In genomic region chr11:117398191-117398590, GRCm38 (mm10) we compare ENCODE assay signal across 16 mouse cellular contexts.
DNase-seq lines count a peak whose midpoint lies in the region; ATAC-seq and TF ChIP-seq lines count a peak whose summit lies in the region.
"Had no signal": no experiment of that assay in that cellular context is flagged by ENCODE, and none has a peak within 500 bp of the region (broad histone marks: within the 10 kb centered on the region; RNA-seq: fewer than 3 reads in every experiment).

No protein-coding gene starts in this region.

- H3K4me3 ChIP-seq in hindbrain, embryonic 10.5 days, result no peak overlapping the region
- no peak overlapping the region for H3K4me3 ChIP-seq in hindbrain, postnatal 0 days (ENCODE audit: low read length)
- no peak overlapping the region for H3K4me3 ChIP-seq in midbrain, embryonic 15.5 days
- H3K4me3 ChIP-seq in midbrain, embryonic 11.5 days (ENCODE audit: low read depth, low read length), result no peak overlapping the region
- H3K4me3 ChIP-seq in intestine, postnatal 0 days (ENCODE audit: low read depth, low read length), result no peak overlapping the region
- H3K4me3 ChIP-seq in kidney, embryonic 16.5 days (ENCODE audit: low read length), result no peak overlapping the region
- H3K4me3 ChIP-seq: embryonic facial prominence, embryonic 15.5 days; erythroblast, embryonic 14.5 days; forebrain, embryonic 15.5 days; heart, embryonic 10.5 days; hindbrain, embryonic 15.5 days had no signal

- ATAC-seq in hindbrain, postnatal 0 days, result no peak
- ATAC-seq in midbrain, embryonic 15.5 days (replicated peaks), result no peak
- no peak for ATAC-seq in midbrain, embryonic 11.5 days (ENCODE audit: low FRiP score)
- peak; percentile 49 for ATAC-seq in intestine, postnatal 0 days
- no peak for ATAC-seq in kidney, embryonic 16.5 days (ENCODE audit: low FRiP score, low TSS enrichment)
- ATAC-seq: forebrain, embryonic 15.5 days; Patski had no signal

- peaks cover 10% of the 10 kb centered on the region; the same call in 1 of the 2 replicates for H3K9me3 ChIP-seq in hindbrain, embryonic 10.5 days
- no peaks in the 10 kb centered on the region for H3K9me3 ChIP-seq in hindbrain, postnatal 0 days (ENCODE audit: low read length)
- H3K9me3 ChIP-seq in midbrain, embryonic 15.5 days, result no peaks in the 10 kb centered on the region
- no peaks in the 10 kb centered on the region; the same call in 1 of the 2 replicates for H3K9me3 ChIP-seq in midbrain, embryonic 11.5 days (ENCODE audit: control insufficient read depth, low read length)
- no peaks in the 10 kb centered on the region for H3K9me3 ChIP-seq in intestine, postnatal 0 days (ENCODE audit: control insufficient read depth)
- H3K9me3 ChIP-seq in kidney, embryonic 16.5 days (ENCODE audit: low read length), result no peaks in the 10 kb centered on the region
- H3K9me3 ChIP-seq: embryonic facial prominence, embryonic 15.5 days; forebrain, embryonic 15.5 days; hindbrain, embryonic 15.5 days had no signal

- peaks cover 55% of the 10 kb centered on the region for H3K4me1 ChIP-seq in hindbrain, embryonic 10.5 days (replicated peaks)
- H3K4me1 ChIP-seq in hindbrain, postnatal 0 days (ENCODE audit: insufficient read depth, low read length), result peaks cover 16% of the 10 kb centered on the region
- H3K4me1 ChIP-seq in midbrain, embryonic 15.5 days, result peaks cover 30% of the 10 kb centered on the region
- H3K4me1 ChIP-seq in midbrain, embryonic 11.5 days (ENCODE audit: control insufficient read depth, insufficient read depth, low read length), result peaks cover 19% of the 10 kb centered on the region
- 0 out of 2 replicates have a peak, but pooled peaks cover 2% of the 10 kb centered on the region for H3K4me1 ChIP-seq in intestine, postnatal 0 days (replicated peaks; ENCODE audit: control insufficient read depth, insufficient read depth, low read length)
- H3K4me1 ChIP-seq in kidney, embryonic 16.5 days (ENCODE audit: insufficient read depth, low read length), result peaks cover 19% of the 10 kb centered on the region

- peaks cover 77% of the 10 kb centered on the region for H3K27me3 ChIP-seq in hindbrain, embryonic 10.5 days (ENCODE audit: insufficient read depth, poor library complexity, severe bottlenecking)
- no peaks in the 10 kb centered on the region for H3K27me3 ChIP-seq in hindbrain, postnatal 0 days (ENCODE audit: insufficient read depth, low read length)
- no peaks in the 10 kb centered on the region for H3K27me3 ChIP-seq in midbrain, embryonic 15.5 days (replicated peaks)
- no peaks in the 10 kb centered on the region; the same call in 1 of the 2 replicates for H3K27me3 ChIP-seq in midbrain, embryonic 11.5 days (ENCODE audit: control insufficient read depth, insufficient read depth, low read length)
- peaks cover 43% of the 10 kb centered on the region for H3K27me3 ChIP-seq in intestine, postnatal 0 days (replicated peaks; ENCODE audit: control insufficient read depth, insufficient read depth, low read length)
- peaks cover 45% of the 10 kb centered on the region for H3K27me3 ChIP-seq in kidney, embryonic 16.5 days (ENCODE audit: insufficient read depth, low read length)
- H3K27me3 ChIP-seq: forebrain, embryonic 15.5 days; hindbrain, embryonic 15.5 days; Patski had no signal

- peak overlapping the region; percentile 56; the same call in 1 of the 2 replicates for H3K27ac ChIP-seq in hindbrain, embryonic 10.5 days
- no peak overlapping the region for H3K27ac ChIP-seq in hindbrain, postnatal 0 days
- H3K27ac ChIP-seq in midbrain, embryonic 15.5 days, result no peak overlapping the region
- no peak overlapping the region for H3K27ac ChIP-seq in midbrain, embryonic 11.5 days (ENCODE audit: low read depth, low read length)
- no peak overlapping the region for H3K27ac ChIP-seq in intestine, postnatal 0 days (ENCODE audit: low read depth, low read length)
- no peak overlapping the region for H3K27ac ChIP-seq in kidney, embryonic 16.5 days (ENCODE audit: low read length)
- H3K27ac ChIP-seq: embryonic facial prominence, embryonic 15.5 days; forebrain, embryonic 15.5 days; heart, embryonic 10.5 days; hindbrain, embryonic 15.5 days had no signal

- 50% methylated on average over 7 of the region's 7 CpGs for WGBS in hindbrain, embryonic 10.5 days
- 46% methylated on average over 7 of the region's 7 CpGs for WGBS in hindbrain, postnatal 0 days
- 57% methylated on average over 7 of the region's 7 CpGs for WGBS in midbrain, embryonic 15.5 days
- WGBS in midbrain, embryonic 11.5 days, result 54% methylated on average over 7 of the region's 7 CpGs
- 23% methylated on average over 7 of the region's 7 CpGs for WGBS in intestine, postnatal 0 days
- WGBS in kidney, embryonic 16.5 days, result 29% methylated on average over 7 of the region's 7 CpGs

- H3K9ac ChIP-seq in hindbrain, postnatal 0 days (replicated peaks; ENCODE audit: low read length), result no peak overlapping the region
- H3K9ac ChIP-seq in midbrain, embryonic 15.5 days, result 0 out of 2 replicates have a peak overlapping the region, but pooled peaks have one; percentile 2
- H3K9ac ChIP-seq in midbrain, embryonic 11.5 days (ENCODE audit: low read length), result no peak overlapping the region
- H3K9ac ChIP-seq in intestine, postnatal 0 days (ENCODE audit: low read depth, low read length), result no peak overlapping the region
- no peak overlapping the region for H3K9ac ChIP-seq in kidney, embryonic 16.5 days (replicated peaks; ENCODE audit: low read length)
- H3K9ac ChIP-seq: embryonic facial prominence, embryonic 15.5 days; forebrain, embryonic 15.5 days; hindbrain, embryonic 15.5 days had no signal

- no peaks in the 10 kb centered on the region for H3K36me3 ChIP-seq in hindbrain, embryonic 10.5 days
- H3K36me3 ChIP-seq in hindbrain, postnatal 0 days (ENCODE audit: insufficient read depth, low read length), result no peaks in the 10 kb centered on the region
- no peaks in the 10 kb centered on the region for H3K36me3 ChIP-seq in midbrain, embryonic 15.5 days (replicated peaks)
- H3K36me3 ChIP-seq in midbrain, embryonic 11.5 days (ENCODE audit: control insufficient read depth, insufficient read depth, low read length), result no peaks in the 10 kb centered on the region
- no peaks in the 10 kb centered on the region for H3K36me3 ChIP-seq in intestine, postnatal 0 days (ENCODE audit: control insufficient read depth, insufficient read depth)
- no peaks in the 10 kb centered on the region for H3K36me3 ChIP-seq in kidney, embryonic 16.5 days (ENCODE audit: insufficient read depth, low read length)
- H3K36me3 ChIP-seq: embryonic facial prominence, embryonic 15.5 days; forebrain, embryonic 15.5 days; heart, embryonic 10.5 days; hindbrain, embryonic 15.5 days had no signal

- no peak overlapping the region for H3K4me2 ChIP-seq in hindbrain, postnatal 0 days (ENCODE audit: low read depth, low read length)
- no peak overlapping the region for H3K4me2 ChIP-seq in midbrain, embryonic 15.5 days
- no peak overlapping the region for H3K4me2 ChIP-seq in midbrain, embryonic 11.5 days
- H3K4me2 ChIP-seq in intestine, postnatal 0 days (replicated peaks; ENCODE audit: low read depth), result no peak overlapping the region; the same call in 1 of the 2 replicates
- H3K4me2 ChIP-seq in kidney, embryonic 16.5 days (replicated peaks; ENCODE audit: low read depth, low read length), result no peak overlapping the region
- H3K4me2 ChIP-seq: embryonic facial prominence, embryonic 15.5 days; forebrain, embryonic 15.5 days; hindbrain, embryonic 15.5 days had no signal

- no peak for TF ChIP-seq CTCF in hindbrain, postnatal 0 days (IDR thresholded peaks at IDR 0.05; ENCODE audit: low read depth)
- no peak for TF ChIP-seq CTCF in intestine, postnatal 0 days (IDR thresholded peaks at IDR 0.05; ENCODE audit: low read depth)

- no peak for DNase-seq in hindbrain, embryonic 10.5 days (ENCODE audit: low spot score)
- DNase-seq in hindbrain, postnatal 0 days (ENCODE audit: low spot score), result no peak
- DNase-seq in midbrain, embryonic 11.5 days (ENCODE audit: low spot score, missing footprints), result no peak
- DNase-seq in thymus, postnatal 14 days, result no peak
- DNase-seq: adrenal gland, adult 8-10 months; adrenal gland, postnatal 36 days; gastrocnemius, postnatal 10 days had no signal
